Mouse (Mus musculus) hindbrain, postnatal 0 days (tissue): ENCODE data around the gene Olfr514. TPM values are rescaled to one million over a fixed set of nuclear protein-coding genes. Genes with fewer than 3 reads are reported as not detected.
"Not testable (repeated sequence)": the region's sequence is repeated elsewhere in the genome, so short reads cannot be mapped to it uniquely, and the experiment has no call there.

Source experiments
- ATAC-seq: fragments of 200-750 bp; cut with Nextera tagmentation; 2 replicates; pipeline ENCODE4 v1.8.0; 2017; ENCODE audit warnings: mild to moderate bottlenecking, moderate TSS enrichment, moderate library complexity
- DNase-seq: peaks from one replicate; pipeline ENCODE4 v3.0.0-alpha.2; 2015; ENCODE audit warnings: low spot score
- H3K27ac ChIP-seq: fragments of 300-500 bp; sonication (generic); 2 replicates; pipeline ENCODE4 v1.5.1; 2014; ENCODE audit warnings: mild to moderate bottlenecking
- H3K27me3 ChIP-seq: fragments of 300-500 bp; sonication (generic); 2 replicates; pipeline ENCODE4 v1.6.1; 2014; ENCODE audit warnings: low read length, mixed read lengths; ENCODE audit not compliant: insufficient read depth
- H3K36me3 ChIP-seq: fragments of 300-500 bp; sonication (generic); 2 replicates; pipeline ENCODE4 v1.6.1; 2014; ENCODE audit warnings: low read length, mixed read lengths; ENCODE audit not compliant: insufficient read depth
- H3K4me1 ChIP-seq: fragments of 300-500 bp; sonication (generic); 2 replicates; pipeline ENCODE4 v1.6.1; 2014; ENCODE audit warnings: antibody characterized with exemption, low read length, mixed read lengths; ENCODE audit not compliant: insufficient read depth
- H3K4me2 ChIP-seq: fragments of 300-500 bp; sonication (generic); 2 replicates; pipeline ENCODE4 v1.6.1; 2014; ENCODE audit warnings: low read depth, mild to moderate bottlenecking, low read length, moderate library complexity, mixed read lengths
- H3K4me3 ChIP-seq: fragments of 300-500 bp; sonication (generic); 2 replicates; pipeline ENCODE4 v1.5.1; 2014; ENCODE audit warnings: low read length
- H3K9ac ChIP-seq: fragments of 300-500 bp; sonication (generic); replicated peaks from 2 replicates; pipeline ENCODE4 v1.6.1; 2014; ENCODE audit warnings: mild to moderate bottlenecking, low read length, moderate library complexity, mixed read lengths
- H3K9me3 ChIP-seq: fragments of 300-500 bp; sonication (generic); 2 replicates; pipeline ENCODE4 v1.6.1; 2016; ENCODE audit warnings: low read length, mixed read lengths
- CTCF ChIP-seq: IDR thresholded peaks from 2 replicates; pipeline ENCODE4 v1.5.1; 2016; ENCODE audit warnings: antibody characterized with exemption, control low read depth, low read depth
- WGBS: fragments of 180-500 bp; shearing (Covaris S2); extraction: QIAGEN DNeasy Blood & Tissue Kit; methylation state at CpG from one replicate; pipeline ENCODE4 v1.1.7; 2014; 5-methylcytosine and 5-hydroxymethylcytosine counted together
- polyA plus RNA-seq: library from polyadenylated mRNA; unstranded; fragments of >200 nt; fragmentation: Nextera tagmentation; extraction: Ambion mirVana; gene quantifications from 2 replicates; pipeline ENCODE4 v1.2.1, GENCODE M21; 2015
- total RNA-seq: library from RNA; depleted of rRNA; stranded (reverse); fragments of >200 nt; gene quantifications from 2 replicates; pipeline ENCODE4 v1.2.3, GENCODE M21; 2014; rRNA removed

Olfr514 gene
- not detected in 2 replicates for total RNA-seq
- polyA plus RNA-seq = not detected in 2 replicates

GRCm38 (mm10) chr7:108825897-108826296 lies at the start of gene Olfr514:
TSS of gene Olfr514 (minus strand) at chr7:108825997.
- no peak within 1 kb of the TSS for H3K4me2 ChIP-seq
- no peaks in the 10 kb centered on the region for H3K9me3 ChIP-seq
- H3K36me3 ChIP-seq = no peaks in the 10 kb centered on the region
- ATAC-seq (no peak), DNase-seq (no peak)
- TF ChIP-seq CTCF = no peak
- H3K4me3 ChIP-seq = no peak within 1 kb of the TSS
- no peaks in the 10 kb centered on the region for H3K4me1 ChIP-seq
- H3K27ac ChIP-seq = no peak within 1 kb of the TSS
- H3K9ac ChIP-seq = no peak within 1 kb of the TSS
- no peaks in the 10 kb centered on the region for H3K27me3 ChIP-seq

- Histone ChIP-seq H3K4me1 (no peaks in the 10 kb centered on the region), H3K9me3 (no peaks in the 10 kb centered on the region), H3K4me3 (no peak within 1 kb of the TSS), H3K27ac (no peak within 1 kb of the TSS), H3K27me3 (no peaks in the 10 kb centered on the region), H3K4me2 (no peak within 1 kb of the TSS), H3K9ac (no peak within 1 kb of the TSS), H3K36me3 (no peaks in the 10 kb centered on the region)
- ATAC-seq (no peak), DNase-seq (no peak)
- 68% methylated on average over 2 of the region's 2 CpGs for WGBS
- TF ChIP-seq CTCF = no peak
These were observed 46.5 kb upstream of the Olfr514 start, which contains the start of gene Olfr517 for GRCm38 (mm10) chr7:108872279-108872678. TSS of gene Olfr517 (minus strand) at chr7:108872379.

- Histone ChIP-seq H3K36me3 (no peaks in the 10 kb centered on the region), H3K9ac (no peak within 1 kb of the TSS), H3K4me1 (no peaks in the 10 kb centered on the region), H3K27me3 (no peaks in the 10 kb centered on the region), H3K4me3 (no peak within 1 kb of the TSS), H3K27ac (no peak within 1 kb of the TSS), H3K9me3 (no peaks in the 10 kb centered on the region), H3K4me2 (no peak within 1 kb of the TSS)
- no peak for TF ChIP-seq CTCF
- DNase-seq = no peak
- no peak for ATAC-seq
- WGBS = 92% methylated on average over 2 of the region's 2 CpGs
These were observed 24.6 kb upstream of the Olfr514 start, which contains the start of gene Olfr516 for GRCm38 (mm10) chr7:108850429-108850828. TSS of gene Olfr516 (minus strand) at chr7:108850529.

- H3K9me3 ChIP-seq, H3K27ac ChIP-seq, H3K4me2 ChIP-seq, H3K4me1 ChIP-seq, ATAC-seq, H3K4me3 ChIP-seq, H3K9ac ChIP-seq, H3K27me3 ChIP-seq, H3K36me3 ChIP-seq: not testable (repeated sequence)
- peak; percentile 74 for TF ChIP-seq CTCF
- DNase-seq = peak; percentile 73
- WGBS = 43% methylated on average over 5 of the region's 5 CpGs
These were observed 11.1 kb downstream of the Olfr514 start for GRCm38 (mm10) chr7:108814593-108815215.

DNA sequence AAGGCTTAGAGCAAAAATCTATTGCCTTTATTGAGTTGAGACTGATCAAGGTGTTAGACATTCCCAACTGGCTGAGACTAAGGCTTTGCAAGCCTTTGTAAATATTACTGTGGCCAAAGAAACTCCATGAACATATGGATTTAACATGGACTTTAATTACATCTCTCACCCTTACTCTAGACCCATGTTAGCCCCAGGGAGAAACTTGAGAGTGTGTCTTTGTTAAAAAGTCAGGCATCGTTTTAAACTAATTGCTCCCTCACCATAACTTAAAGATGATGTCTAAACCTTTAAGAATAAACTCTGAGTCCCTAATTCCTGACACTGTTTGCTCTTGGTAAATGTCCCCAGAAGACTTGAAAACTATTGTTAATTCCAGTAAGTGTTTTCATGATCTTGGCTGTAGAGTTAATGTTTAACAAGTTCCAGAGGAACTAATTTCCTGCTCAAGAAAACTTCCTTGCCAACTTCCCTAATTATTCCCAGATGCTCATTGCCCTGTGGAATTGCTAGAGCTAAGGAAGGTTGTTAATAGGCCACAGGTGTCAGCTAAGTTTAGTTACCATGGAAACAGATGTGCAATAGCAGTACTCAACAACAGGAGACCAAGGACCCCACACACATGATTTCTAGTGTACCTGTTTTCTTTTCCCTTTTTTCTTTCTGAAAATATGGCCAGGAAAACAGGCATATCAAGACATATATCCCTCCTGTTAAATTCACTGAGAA lies 28.4 kb downstream of the Olfr514 start:
- Histone ChIP-seq H3K9me3 (no peaks in the 10 kb centered on the region), H3K9ac (no peak overlapping the region), H3K4me2 (no peak overlapping the region), H3K4me1 (no peaks in the 10 kb centered on the region), H3K4me3 (no peak overlapping the region), H3K27ac (no peak overlapping the region), H3K36me3 (no peaks in the 10 kb centered on the region), H3K27me3 (no peaks in the 10 kb centered on the region)
- ATAC-seq (no peak), DNase-seq (no peak)
- TF ChIP-seq CTCF = no peak
- 65% methylated on average over 1 of the region's 1 CpGs for WGBS

Other genes with a start within 250 kb of the Olfr514 start
- gene Olfr506, start 215.2 kb downstream of the Olfr514 start, total RNA-seq = not detected in 2 replicates
- not detected in 2 replicates for gene Olfr506, start 215.2 kb downstream of the Olfr514 start, polyA plus RNA-seq
- not detected in 2 replicates for gene Olfr507, start 204.2 kb downstream of the Olfr514 start, total RNA-seq
- not detected in 2 replicates for gene Olfr507, start 204.2 kb downstream of the Olfr514 start, polyA plus RNA-seq
- not detected in 2 replicates for gene Olfr508, start 196.0 kb downstream of the Olfr514 start, total RNA-seq
- gene Olfr508, start 196.0 kb downstream of the Olfr514 start, polyA plus RNA-seq = not detected in 2 replicates
- 0.18 TPM in 1 of 2 replicates, not detected in the other for gene Olfr509, start 174.1 kb downstream of the Olfr514 start, total RNA-seq
- gene Olfr509, start 174.1 kb downstream of the Olfr514 start, polyA plus RNA-seq = not detected in 2 replicates
- gene Olfr510, start 159.6 kb downstream of the Olfr514 start, total RNA-seq = not detected in 2 replicates
- not detected in 2 replicates for gene Olfr510, start 159.6 kb downstream of the Olfr514 start, polyA plus RNA-seq
- gene Olfr512, start 112.7 kb downstream of the Olfr514 start, total RNA-seq = not detected in 2 replicates
- gene Olfr512, start 112.7 kb downstream of the Olfr514 start, polyA plus RNA-seq = not detected in 2 replicates
- gene Olfr513, start 75.0 kb downstream of the Olfr514 start, total RNA-seq = not detected in 2 replicates
- not detected in 2 replicates for gene Olfr513, start 75.0 kb downstream of the Olfr514 start, polyA plus RNA-seq
- not detected in 2 replicates for gene Olfr516, start 24.5 kb upstream of the Olfr514 start, total RNA-seq
- gene Olfr516, start 24.5 kb upstream of the Olfr514 start, polyA plus RNA-seq = not detected in 2 replicates
- not detected in 2 replicates for gene Olfr517, start 46.4 kb upstream of the Olfr514 start, total RNA-seq
- gene Olfr517, start 46.4 kb upstream of the Olfr514 start, polyA plus RNA-seq = not detected in 2 replicates
- gene Olfr518, start 59.0 kb upstream of the Olfr514 start, total RNA-seq = not detected in 2 replicates
- not detected in 2 replicates for gene Olfr518, start 59.0 kb upstream of the Olfr514 start, polyA plus RNA-seq
- not detected in 2 replicates for gene Olfr519, start 68.4 kb upstream of the Olfr514 start, total RNA-seq
- gene Olfr519, start 68.4 kb upstream of the Olfr514 start, polyA plus RNA-seq = not detected in 2 replicates
- not detected in 2 replicates for gene Nlrp10, start 104.2 kb upstream of the Olfr514 start, total RNA-seq
- gene Nlrp10, start 104.2 kb upstream of the Olfr514 start, polyA plus RNA-seq = 0.08 TPM in 1 of 2 replicates, not detected in the other
- 127 and 128 TPM in 2 replicates for gene Eif3f, start 108.4 kb upstream of the Olfr514 start, total RNA-seq
- 79.1 and 80.0 TPM in 2 replicates for gene Eif3f, start 108.4 kb upstream of the Olfr514 start, polyA plus RNA-seq
- gene Tub, start 124.3 kb upstream of the Olfr514 start, total RNA-seq = 134 and 142 TPM in 2 replicates
- 29.7 and 32.7 TPM in 2 replicates for gene Tub, start 124.3 kb upstream of the Olfr514 start, polyA plus RNA-seq